Mouse (Mus musculus) cerebellum, adult 2 months (tissue): ENCODE results near the gene Ccl22. TPM values are rescaled to one million over a fixed set of nuclear protein-coding genes. Genes with fewer than 3 reads are reported as not detected.
A peak's percentile ranks its signal among the peaks of the same experiment; 100 is the strongest.

Experiments
- DNase-seq, 2 experiments: peaks; one replicate each; pipeline ENCODE4 v3.0.0; 2021
- H3K27ac ChIP-seq: fragments of 200-500 bp; 2 replicates; pipeline ENCODE4 v1.5.1; 2012; ENCODE audit warnings: low read length, control low read depth, inconsistent platforms; ENCODE audit not compliant: insufficient read depth
- H3K27me3 ChIP-seq: fragments of 200-500 bp; 2 replicates; pipeline ENCODE4 v1.6.1; 2012; ENCODE audit warnings: inconsistent platforms, mild to moderate bottlenecking, low read length, moderate library complexity; ENCODE audit not compliant: control insufficient read depth, insufficient read depth
- H3K4me1 ChIP-seq: fragments of 200-500 bp; 2 replicates; pipeline ENCODE4 v1.6.1; 2011; ENCODE audit warnings: low read length; ENCODE audit not compliant: control insufficient read depth, insufficient read depth
- H3K4me3 ChIP-seq: fragments of 200-500 bp; replicated peaks from 2 replicates; pipeline ENCODE3; 2011; ENCODE audit warnings: mild to moderate bottlenecking, low read depth, low read length, control low read depth; ENCODE audit not compliant: insufficient read depth
- CTCF ChIP-seq: fragments of 200-500 bp; IDR thresholded peaks from 2 replicates; pipeline ENCODE4 v1.5.1; 2011; ENCODE audit warnings: low read depth, mild to moderate bottlenecking, control low read depth, low read length, moderate library complexity, borderline replicate concordance; ENCODE audit not compliant: insufficient read depth
- POLR2A ChIP-seq: fragments of 200-500 bp; IDR thresholded peaks from 2 replicates; pipeline ENCODE4 v1.6.1; 2011; ENCODE audit warnings: low read length, control low read depth, borderline replicate concordance; ENCODE audit not compliant: insufficient read depth
- WGBS: fragments of 180-500 bp; shearing (Covaris S2); methylation state at CpG from one replicate; pipeline ENCODE4 v1.1.7; 2018; 5-methylcytosine and 5-hydroxymethylcytosine counted together
- polyA plus RNA-seq: library from polyadenylated mRNA; depleted of rRNA; stranded (reverse); fragments of >200 nt; gene quantifications from 2 replicates; pipeline ENCODE4 v1.2.3, GENCODE M21; 2012; rRNA removed

Ccl22 gene
- polyA plus RNA-seq = 0.16 and 0.21 TPM in 2 replicates

DNA sequence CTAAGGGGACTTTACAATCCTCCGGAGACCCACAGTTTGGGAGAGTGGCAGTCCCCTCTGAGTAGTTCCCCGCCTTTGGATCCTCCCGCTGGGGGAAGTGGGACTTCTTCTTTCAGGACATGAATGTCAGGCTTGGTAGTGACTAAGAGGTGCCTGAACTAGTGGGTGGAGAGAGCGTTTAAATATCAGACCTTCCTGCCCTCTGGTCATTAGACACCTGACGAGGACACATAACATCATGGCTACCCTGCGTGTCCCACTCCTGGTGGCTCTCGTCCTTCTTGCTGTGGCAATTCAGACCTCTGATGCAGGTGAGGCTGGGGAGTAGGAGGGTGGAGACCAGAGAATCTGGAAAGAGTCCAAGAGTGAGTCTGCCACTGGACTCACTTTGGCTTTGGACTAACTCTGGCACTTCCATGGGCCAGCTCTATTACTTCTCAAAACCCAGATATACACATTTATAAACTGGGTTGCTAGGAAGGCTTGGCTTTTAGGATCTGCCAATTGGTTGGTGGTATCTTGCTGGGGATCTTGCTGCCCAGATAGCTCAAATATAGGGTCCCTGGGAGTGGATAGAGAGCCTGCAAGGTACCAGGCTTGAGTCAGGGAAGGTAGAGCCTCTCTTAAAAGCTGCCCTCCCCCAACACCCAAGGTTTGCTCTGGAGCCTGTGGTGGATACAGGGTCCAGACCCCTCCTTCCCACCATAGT is at the start of gene Ccl22:
Gene Ccl22, plus strand, starts transcription at position 115 of the 709 bp plus-strand sequence.
- TF ChIP-seq POLR2A = no peak
- TF ChIP-seq CTCF = no peak
- H3K4me3 ChIP-seq = no peak within 1 kb of the TSS
- 91% methylated on average over 7 of the region's 7 CpGs for WGBS
- H3K27me3 ChIP-seq = no peaks in the 10 kb centered on the region
- no peaks in the 10 kb centered on the region for H3K4me1 ChIP-seq
- H3K27ac ChIP-seq = no peak within 1 kb of the TSS
- DNase-seq = no peak

DNA sequence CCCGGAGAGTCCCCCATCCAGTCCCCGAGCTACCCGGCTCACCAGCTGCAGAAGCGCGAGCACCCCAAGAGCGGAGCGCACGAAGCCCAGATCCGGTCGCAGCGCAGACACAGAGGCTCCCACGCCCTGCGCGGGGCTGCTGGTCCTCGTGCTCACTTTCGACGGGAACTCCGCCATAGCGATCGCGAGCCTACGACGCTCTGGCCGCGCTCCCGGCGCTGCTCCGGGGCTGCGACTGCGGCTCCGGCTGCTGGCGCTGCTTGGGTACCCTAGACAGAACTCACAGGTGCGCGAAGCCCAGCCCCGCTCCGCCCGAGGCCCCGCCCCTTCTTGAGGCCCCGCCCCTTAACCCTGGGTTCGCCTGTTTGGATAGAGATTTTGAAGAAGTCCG is 49.4 kb upstream of the Ccl22 start, which contains the start of gene Pllp:
Gene Pllp, minus strand, starts transcription at position 285 of the 391 bp plus-strand sequence.
- H3K4me3 ChIP-seq = peak within 1 kb of the TSS; percentile 28
- peaks cover 4% of the 10 kb centered on the region; the same call in 1 of the 2 replicates for H3K27me3 ChIP-seq
- H3K27ac ChIP-seq = no peak within 1 kb of the TSS; the same call in 1 of the 2 replicates
- H3K4me1 ChIP-seq = no peaks in the 10 kb centered on the region
- WGBS = under 1% methylated on average over 41 of the region's 41 CpGs
- DNase-seq = no peak
- TF ChIP-seq POLR2A = 0 out of 2 replicates have a peak, but pooled peaks have one; percentile 12
- no peak for TF ChIP-seq CTCF

DNA sequence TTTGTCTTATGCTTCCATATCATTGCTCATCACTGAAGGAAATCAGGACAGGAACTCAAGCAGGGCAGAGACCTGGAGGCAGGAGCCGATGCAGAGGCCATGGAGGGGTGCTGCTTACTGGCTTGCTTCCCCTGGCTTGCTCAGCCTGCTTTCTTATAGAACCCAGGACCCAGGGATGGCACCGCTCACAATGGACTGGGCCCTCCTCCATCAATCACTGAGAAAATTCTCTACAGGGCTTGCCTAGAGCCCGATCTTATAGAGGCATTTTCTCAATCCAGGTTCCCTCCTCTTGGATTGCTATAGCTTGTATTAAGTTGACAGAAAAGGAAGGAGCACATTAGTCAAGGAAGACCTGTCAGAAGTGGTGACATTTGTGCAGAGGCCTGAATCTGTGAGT is 48.8 kb upstream of the Ccl22 start:
- Histone ChIP-seq H3K27me3 (peaks cover 4% of the 10 kb centered on the region; the same call in 1 of the 2 replicates), H3K4me1 (no peaks in the 10 kb centered on the region), H3K4me3 (no peak overlapping the region), H3K27ac (no peak overlapping the region)
- no peak for TF ChIP-seq CTCF
- TF ChIP-seq POLR2A = no peak
- WGBS = 61% methylated on average over 3 of the region's 3 CpGs
- no peak for DNase-seq

DNA sequence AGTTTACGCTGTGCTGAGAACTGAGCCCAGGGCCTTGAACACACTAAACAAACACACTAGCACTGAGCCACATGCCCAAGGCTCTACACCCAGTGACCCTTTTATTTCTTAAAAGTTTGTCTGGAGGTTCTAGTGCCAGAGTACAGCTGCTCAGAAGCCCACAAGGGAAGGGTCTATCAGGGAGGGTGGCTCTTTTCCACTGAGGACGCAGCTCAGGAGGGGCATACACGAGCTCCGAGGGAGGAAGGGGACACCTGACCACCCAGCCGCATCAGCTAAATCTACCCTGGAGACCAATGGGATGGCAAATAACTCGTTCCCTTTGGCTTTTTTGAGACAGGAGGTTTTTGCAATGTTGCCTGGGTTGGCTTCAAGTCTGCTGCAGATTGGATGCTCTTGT is 47.4 kb upstream of the Ccl22 start:
- H3K27me3 ChIP-seq = peaks cover 4% of the 10 kb centered on the region; the same call in 1 of the 2 replicates
- H3K4me1 ChIP-seq = no peaks in the 10 kb centered on the region
- H3K27ac ChIP-seq = no peak overlapping the region
- DNase-seq = no peak
- WGBS = 88% methylated on average over 6 of the region's 6 CpGs
- no peak overlapping the region for H3K4me3 ChIP-seq
- TF ChIP-seq POLR2A (no peak), CTCF (no peak)

DNA sequence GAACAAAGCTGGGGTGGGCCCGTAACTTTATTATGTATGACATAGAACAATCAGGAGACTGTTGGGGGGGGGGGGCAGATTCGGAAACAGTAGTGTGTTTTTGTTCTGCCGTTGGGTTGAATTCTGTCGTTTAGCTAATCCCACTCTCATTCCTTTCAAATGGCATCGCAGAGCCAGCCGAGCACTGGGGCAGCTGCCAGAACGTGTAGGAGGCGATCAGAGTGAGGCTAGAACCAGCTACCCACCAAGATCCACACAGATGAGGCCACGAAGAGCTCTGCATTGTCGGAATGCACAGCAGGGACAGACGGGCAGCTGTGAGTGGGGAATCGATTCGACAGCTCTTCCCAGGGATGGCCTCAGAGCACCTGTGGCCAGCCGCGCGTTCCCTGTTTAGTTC is 46.0 kb upstream of the Ccl22 start:
- DNase-seq = peak in 1 of 2 experiments; percentile 1
- Histone ChIP-seq H3K27me3 (peaks cover 4% of the 10 kb centered on the region; the same call in 1 of the 2 replicates), H3K27ac (no peak overlapping the region), H3K4me1 (no peaks in the 10 kb centered on the region), H3K4me3 (no peak overlapping the region)
- 42% methylated on average over 16 of the region's 16 CpGs for WGBS
- TF ChIP-seq POLR2A (no peak), CTCF (no peak)

DNA sequence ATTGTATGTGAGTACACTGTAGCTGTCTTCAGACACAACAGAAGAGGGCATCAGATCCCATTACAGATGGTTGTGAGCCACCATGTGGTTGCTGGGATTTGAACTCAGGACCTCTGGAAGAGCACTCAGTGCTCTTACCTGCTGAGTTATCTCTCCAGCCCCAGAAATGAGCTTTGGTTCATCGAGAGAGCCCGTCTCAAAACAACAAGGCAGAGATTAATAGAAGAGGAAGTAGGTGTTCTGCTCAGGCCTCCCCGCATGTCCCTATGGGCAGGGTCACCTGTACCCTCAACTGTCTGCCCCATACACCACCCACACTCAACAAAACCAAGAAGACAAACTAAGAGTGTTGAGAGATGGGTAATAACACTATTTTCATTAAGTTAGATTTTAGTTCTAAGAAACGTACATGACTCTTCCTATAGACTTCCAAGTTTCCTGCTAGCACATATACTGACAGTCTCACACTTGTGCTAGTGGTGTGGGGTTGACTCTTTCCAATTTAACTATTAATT is 44.9 kb upstream of the Ccl22 start:
- Histone ChIP-seq H3K4me1 (no peaks in the 10 kb centered on the region), H3K27me3 (peaks cover 4% of the 10 kb centered on the region; the same call in 1 of the 2 replicates), H3K27ac (no peak overlapping the region), H3K4me3 (no peak overlapping the region)
- 92% methylated on average over 4 of the region's 4 CpGs for whole genome bisulfite sequencing
- DNase-seq = no peak
- TF ChIP-seq POLR2A = no peak
- no peak for TF ChIP-seq CTCF

DNA sequence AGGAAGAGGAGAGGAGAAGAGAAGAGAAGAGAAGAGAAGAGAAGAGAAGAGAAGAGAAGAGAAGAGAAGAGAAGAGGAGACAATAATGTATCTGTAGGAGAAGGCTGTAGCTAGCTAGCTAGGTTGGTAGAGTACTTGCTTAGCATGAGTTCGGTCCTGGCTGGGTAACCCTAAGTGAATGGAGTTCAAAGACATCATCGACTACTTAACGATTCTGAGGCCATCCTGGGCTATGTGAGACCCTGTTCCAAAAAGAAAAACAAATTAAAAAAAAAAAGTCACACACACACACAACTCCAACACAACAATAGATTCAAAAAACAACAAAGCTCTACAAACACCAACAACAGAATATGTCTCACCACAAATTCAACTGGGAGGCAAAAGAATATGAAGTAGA is 43.2 kb upstream of the Ccl22 start:
- Histone ChIP-seq H3K4me3 (no peak overlapping the region), H3K27ac (no peak overlapping the region), H3K4me1 (no peaks in the 10 kb centered on the region), H3K27me3 (no peaks in the 10 kb centered on the region; the same call in 1 of the 2 replicates)
- no peak for DNase-seq
- 56% methylated on average over 3 of the region's 3 CpGs for WGBS
- no peak for TF ChIP-seq CTCF
- no peak for TF ChIP-seq POLR2A
